Mouse (Mus musculus) cerebellum, postnatal 25 days (tissue): ENCODE data around the gene Slc2a5.

Experiments
- DNase-seq, 2 experiments: peaks; one replicate each; pipeline ENCODE4 v3.0.0; 2021; ENCODE audit warnings: mixed read lengths in 2 of 2

Slc2a5 gene

DNA sequence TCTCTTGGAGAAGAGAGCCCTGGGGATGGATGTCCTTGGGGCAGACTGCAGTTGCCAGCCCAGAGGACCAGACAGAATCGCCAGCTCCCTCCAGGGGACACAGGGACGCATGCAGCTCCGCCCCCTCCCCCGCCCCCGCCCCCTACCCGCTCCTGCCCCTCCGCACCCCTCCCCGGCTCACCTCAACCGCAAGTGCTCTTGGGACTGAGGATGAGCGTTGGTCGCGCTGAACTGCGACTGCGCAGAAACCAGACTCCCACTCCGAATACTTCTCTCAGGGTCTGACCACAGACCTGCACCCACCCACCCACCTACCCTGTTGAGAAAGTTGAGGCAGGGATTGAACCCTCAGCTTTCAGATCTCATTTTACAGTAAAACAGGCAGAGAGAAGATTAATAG, at the start of gene Slc2a5:
Gene Slc2a5, plus strand, starts transcription at position 229 of the 400 bp plus-strand sequence.
- no peak for DNase-seq

DNA sequence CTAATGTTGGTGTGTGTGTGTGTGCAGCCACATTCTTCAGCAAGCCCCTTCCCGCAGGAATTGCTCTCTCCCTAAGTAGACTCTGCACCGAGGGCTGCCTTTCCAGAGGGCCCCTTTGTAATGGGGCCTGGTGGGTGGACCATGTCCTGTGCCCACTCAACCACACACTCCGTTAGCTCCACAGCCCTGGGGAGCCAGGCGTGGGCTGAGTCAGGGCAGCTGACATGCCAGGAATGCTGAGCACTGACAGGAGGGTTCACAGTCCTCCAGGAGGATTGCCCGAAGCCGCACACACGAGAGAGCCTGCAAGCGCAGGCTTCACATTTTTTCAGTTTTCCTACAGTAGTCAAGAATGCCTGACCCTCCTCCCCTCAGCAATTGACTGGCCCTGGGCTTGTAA, 48.9 kb upstream of the Slc2a5 start:
- no peak for DNase-seq

GRCm38 (mm10) chr4:150072416-150073101, 46.5 kb upstream of the Slc2a5 start:
- peak; percentile 29 to 38 for DNase-seq

GRCm38 (mm10) chr4:150073102-150073473, 46.0 kb upstream of the Slc2a5 start:
- DNase-seq, result peak; percentile 52 to 75

- no peak for DNase-seq
Observed at GRCm38 (mm10) chr4:150075350-150075749, 43.7 kb upstream of the Slc2a5 start.

GRCm38 (mm10) chr4:150076147-150076546, 42.9 kb upstream of the Slc2a5 start:
- no peak for DNase-seq

DNA sequence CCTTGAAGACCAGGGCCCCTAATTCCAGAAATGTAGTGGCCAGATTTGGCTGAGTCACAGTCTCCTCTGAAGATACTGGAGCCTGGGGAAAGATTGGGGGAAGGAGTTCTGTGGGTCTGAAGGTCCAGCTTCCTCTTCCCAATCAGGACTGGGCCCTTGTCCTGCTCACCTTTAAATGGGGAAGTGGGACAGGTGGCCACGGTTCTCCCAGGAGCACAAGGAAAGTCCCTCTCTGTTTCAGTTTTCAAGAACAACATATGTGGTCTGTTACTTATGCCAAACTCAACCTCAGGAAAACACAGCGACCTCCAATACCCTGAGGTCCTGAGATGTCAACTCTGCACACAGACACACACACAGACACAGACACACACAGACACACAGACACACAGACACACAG, 40.4 kb upstream of the Slc2a5 start:
- DNase-seq, result no peak

DNA sequence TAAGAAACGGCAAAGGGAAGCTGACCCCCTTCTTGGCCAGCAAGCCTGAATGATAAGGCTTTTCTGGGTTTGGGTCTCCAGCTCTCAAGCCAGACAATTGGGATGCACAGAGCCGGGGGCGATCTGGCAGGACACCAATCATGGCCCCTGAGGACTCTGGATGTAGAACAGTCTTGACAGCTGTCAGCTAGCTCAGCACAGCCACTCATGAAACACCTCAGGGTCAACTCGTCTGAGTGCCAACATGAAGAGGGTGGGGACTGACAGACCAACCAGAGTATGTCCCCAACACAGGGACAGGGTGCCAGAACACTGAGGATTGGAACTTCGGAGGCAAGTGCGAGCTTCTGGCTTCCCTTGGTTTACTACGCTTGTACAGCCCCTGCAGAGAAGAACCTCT, 39.8 kb upstream of the Slc2a5 start:
- DNase-seq, result no peak

- DNase-seq, result no peak
Observed at GRCm38 (mm10) chr4:150080330-150080967, 38.6 kb upstream of the Slc2a5 start.

DNA sequence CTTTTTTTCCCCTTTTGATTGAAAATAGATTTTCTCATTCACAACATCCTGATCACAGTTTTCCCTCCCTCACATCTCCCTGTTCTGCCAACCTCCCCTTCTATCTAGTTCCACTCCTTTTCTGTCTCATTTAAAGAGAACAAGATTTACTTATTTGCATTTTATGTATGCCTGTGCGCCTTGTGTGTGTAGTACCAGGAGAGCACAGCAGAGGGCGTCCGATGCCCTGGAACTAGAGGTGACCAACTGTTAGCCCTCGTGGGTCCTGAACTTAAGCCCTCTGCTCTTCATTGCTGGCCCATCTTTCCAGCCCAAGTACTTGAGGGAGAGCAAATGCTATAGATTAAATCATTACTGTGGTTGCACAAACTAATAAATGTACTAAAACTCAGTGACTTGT, 33.7 kb upstream of the Slc2a5 start:
- no peak for DNase-seq

GRCm38 (mm10) chr4:150086841-150087160, 32.3 kb upstream of the Slc2a5 start:
- DNase-seq, result no peak

- DNase-seq, result peak; percentile 86 to 93
Observed at GRCm38 (mm10) chr4:150087161-150087889, 31.8 kb upstream of the Slc2a5 start, which contains the start of gene Gpr157. TSS of gene Gpr157 (plus strand) at chr4:150087365.

- DNase-seq, result peak in 1 of 2 experiments; percentile 63
Observed at GRCm38 (mm10) chr4:150087890-150088530, 31.1 kb upstream of the Slc2a5 start.

GRCm38 (mm10) chr4:150089121-150089520, 30.0 kb upstream of the Slc2a5 start:
- peak in 1 of 2 experiments; percentile 27 for DNase-seq

DNA sequence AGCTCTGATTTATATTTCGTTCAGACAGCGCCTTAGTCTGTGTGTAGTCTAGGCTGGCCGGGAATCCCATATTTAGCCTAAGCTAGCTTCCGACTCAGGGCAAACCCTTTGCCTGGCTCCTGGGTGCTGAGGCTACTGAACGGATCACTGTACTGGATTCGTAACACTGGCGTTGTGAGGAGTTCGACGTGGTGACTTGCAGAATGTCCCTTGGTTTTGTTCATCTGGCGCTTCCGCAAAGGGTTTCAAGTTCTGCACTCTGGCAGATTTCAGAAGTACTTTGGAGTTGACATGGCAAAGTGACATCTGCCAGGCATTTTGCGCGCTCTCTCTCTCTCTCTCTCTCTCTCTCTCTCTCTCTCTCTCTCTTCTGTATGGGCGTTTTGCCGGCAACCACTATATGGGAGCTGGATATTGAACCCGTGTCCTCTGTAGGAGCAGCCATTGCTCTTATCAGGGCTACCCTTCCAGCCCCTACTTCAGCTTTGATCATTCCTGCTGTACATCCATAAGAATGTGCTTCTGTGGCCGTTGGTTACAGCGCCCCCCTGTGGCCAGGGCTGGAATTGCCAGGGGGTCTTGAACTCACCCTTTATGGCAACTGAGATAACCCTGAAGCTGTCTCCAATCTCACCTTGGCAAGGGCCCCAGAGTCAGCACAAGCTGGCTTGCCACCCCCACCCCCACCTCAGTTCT, 27.0 kb upstream of the Slc2a5 start:
- DNase-seq, result peak in 1 of 2 experiments; percentile 51

- no peak for DNase-seq
Observed at GRCm38 (mm10) chr4:150092583-150092902, 26.5 kb upstream of the Slc2a5 start.

DNA sequence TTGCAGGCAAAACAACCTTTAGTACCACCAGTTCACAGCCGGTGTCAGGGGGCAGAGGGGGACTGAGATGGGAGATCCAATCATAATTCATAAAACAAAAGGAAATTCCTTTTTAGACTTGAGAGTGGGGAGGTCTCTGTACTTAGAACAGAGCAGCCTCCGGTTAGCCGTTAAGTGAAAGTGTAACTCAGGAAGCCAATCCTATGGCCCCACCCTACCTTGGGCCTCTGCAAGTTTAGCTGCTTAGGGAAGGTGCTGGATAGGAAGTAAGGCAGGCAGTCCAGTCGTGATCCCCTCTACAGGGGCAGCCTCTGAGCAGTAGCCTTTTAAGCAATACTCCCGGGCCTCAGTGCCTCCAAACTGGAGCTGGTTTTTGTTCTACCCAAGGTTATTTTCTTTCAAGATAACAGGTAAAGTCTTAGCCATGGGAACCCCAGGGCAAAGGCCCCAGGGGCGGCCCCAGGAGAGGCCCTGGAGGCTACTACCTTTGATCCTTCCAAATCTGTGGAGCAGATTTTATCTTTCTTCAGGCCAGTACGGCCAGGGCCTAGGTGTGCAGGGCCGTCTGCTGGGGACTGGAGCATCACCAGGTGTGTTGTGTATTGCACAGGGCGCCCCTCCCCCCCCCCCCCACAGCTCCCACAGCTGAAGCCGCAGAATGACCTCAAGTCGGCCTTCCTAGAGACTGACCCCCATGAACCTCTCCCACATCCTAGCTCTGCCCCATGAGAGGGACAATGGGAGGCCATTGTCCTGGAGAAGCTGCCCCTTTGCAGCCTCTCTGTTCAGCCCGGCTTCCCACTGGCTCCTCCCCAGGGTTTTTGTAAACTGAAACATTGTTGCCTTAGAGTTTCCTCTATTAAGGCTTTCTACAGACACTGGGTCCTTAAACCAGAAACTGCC, 25.3 kb upstream of the Slc2a5 start:
- no peak for DNase-seq

DNA sequence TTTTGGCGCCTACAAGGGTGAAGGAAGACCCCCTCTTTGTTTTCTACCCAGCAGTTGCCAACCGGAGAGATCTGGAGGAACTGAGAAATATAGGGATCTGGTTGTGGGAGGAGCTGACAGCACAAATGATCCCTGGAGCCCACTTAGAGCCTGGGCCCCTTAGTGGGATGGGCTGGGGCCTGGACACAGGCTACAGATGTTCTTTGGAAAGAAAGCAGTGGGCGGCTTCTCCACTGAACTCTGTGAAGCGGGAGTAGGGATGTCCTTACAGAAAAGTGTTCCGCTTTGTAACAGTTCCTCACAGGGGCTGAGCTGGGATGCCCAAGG, 24.7 kb upstream of the Slc2a5 start:
- DNase-seq, result no peak

GRCm38 (mm10) chr4:150096309-150096708, 22.8 kb upstream of the Slc2a5 start:
- no peak for DNase-seq

DNA sequence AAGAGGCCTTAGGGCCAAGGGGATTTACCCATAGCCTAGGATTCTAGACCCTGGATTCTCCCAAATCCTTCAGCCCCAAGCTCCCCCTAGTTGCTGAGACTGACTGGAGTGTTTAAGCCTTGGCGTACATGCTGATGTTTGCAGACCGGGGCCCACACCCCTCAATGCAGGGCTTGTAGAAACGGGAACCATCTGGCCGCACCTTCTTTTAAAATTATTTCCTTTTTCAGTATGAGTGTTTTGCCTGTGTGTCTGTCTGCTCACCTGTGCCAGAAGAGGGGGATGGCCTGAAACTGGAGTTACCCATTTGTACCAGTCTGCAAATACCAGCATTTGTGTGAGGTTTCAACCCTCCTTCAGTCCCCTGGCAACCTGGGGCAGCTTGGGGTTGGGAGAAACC, 21.2 kb upstream of the Slc2a5 start:
- no peak for DNase-seq

DNA sequence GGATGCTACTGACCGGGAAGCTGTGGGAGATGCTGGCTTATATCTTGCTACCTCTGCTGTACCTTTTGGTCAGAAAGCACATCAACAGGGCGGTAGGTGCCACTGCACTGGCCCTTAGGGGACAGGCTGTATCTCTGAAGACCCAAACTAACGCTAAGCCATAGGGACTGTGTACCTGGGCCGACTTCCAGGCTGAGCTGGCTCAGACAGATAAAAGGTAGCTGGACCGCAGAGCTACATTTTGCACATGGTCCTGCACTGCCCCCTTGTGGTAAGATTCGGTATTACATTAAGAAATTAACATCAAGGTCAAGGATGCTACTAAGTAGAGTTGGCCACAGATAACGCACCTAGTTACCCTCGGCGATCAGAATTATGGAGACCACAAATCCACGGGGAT, 20.2 kb upstream of the Slc2a5 start:
- peak; percentile 78 to 84 for DNase-seq

- no peak for DNase-seq
Observed at GRCm38 (mm10) chr4:150102822-150103221, 16.3 kb upstream of the Slc2a5 start.
